Mouse (Mus musculus) heart, adult 9 months (tissue): ENCODE data around the gene Rnf150.

Experiments
- DNase-seq, 2 experiments: peaks; one replicate each; pipeline ENCODE4 v3.0.0; 2022; ENCODE audit warnings: low spot score in 2 of 2

Rnf150 gene

GRCm38 (mm10) chr8:82943223-82944006 is 80.3 kb downstream of the Rnf150 start:
- DNase-seq: no peak

- DNase-seq: no peak
These were observed 82.7 kb downstream of the Rnf150 start for GRCm38 (mm10) chr8:82945867-82946266.

- DNase-seq: no peak
These were observed 83.5 kb downstream of the Rnf150 start for GRCm38 (mm10) chr8:82946658-82947057.

GRCm38 (mm10) chr8:82955162-82955754 is 92.1 kb downstream of the Rnf150 start:
- DNase-seq: no peak

- no peak for DNase-seq
These were observed 96.3 kb downstream of the Rnf150 start for GRCm38 (mm10) chr8:82959491-82959890.

GRCm38 (mm10) chr8:82959980-82960610 is 96.9 kb downstream of the Rnf150 start:
- no peak for DNase-seq

GRCm38 (mm10) chr8:82964537-82964936 is 101.4 kb downstream of the Rnf150 start:
- no peak for DNase-seq

- DNase-seq: peak; percentile 71 to 74
These were observed 104.9 kb downstream of the Rnf150 start for GRCm38 (mm10) chr8:82967879-82968678.

GRCm38 (mm10) chr8:82969967-82970366 is 106.8 kb downstream of the Rnf150 start:
- peak in 1 of 2 experiments; percentile 9 for DNase-seq

- DNase-seq: no peak
These were observed 109.7 kb downstream of the Rnf150 start for GRCm38 (mm10) chr8:82972812-82973211.

GRCm38 (mm10) chr8:82973331-82973730 is 110.2 kb downstream of the Rnf150 start:
- no peak for DNase-seq

- no peak for DNase-seq
These were observed 118.2 kb downstream of the Rnf150 start for GRCm38 (mm10) chr8:82981244-82981855.

- DNase-seq: no peak
These were observed 119.7 kb downstream of the Rnf150 start for GRCm38 (mm10) chr8:82982873-82983272.

- no peak for DNase-seq
These were observed 120.1 kb downstream of the Rnf150 start for GRCm38 (mm10) chr8:82983301-82983700.

- DNase-seq: no peak
These were observed 128.9 kb downstream of the Rnf150 start for GRCm38 (mm10) chr8:82992093-82992492.

- DNase-seq: no peak
These were observed 132.7 kb downstream of the Rnf150 start for GRCm38 (mm10) chr8:82995727-82996438.

- no peak for DNase-seq
These were observed 133.7 kb downstream of the Rnf150 start for GRCm38 (mm10) chr8:82996843-82997242.

- DNase-seq: no peak
These were observed 135.6 kb downstream of the Rnf150 start for GRCm38 (mm10) chr8:82998778-82999177.

- no peak for DNase-seq
These were observed 140.0 kb downstream of the Rnf150 start for GRCm38 (mm10) chr8:83003187-83003586.

GRCm38 (mm10) chr8:83009481-83009880 is 146.3 kb downstream of the Rnf150 start:
- DNase-seq: no peak

GRCm38 (mm10) chr8:83011286-83011685 is 148.1 kb downstream of the Rnf150 start:
- no peak for DNase-seq
